Mouse (Mus musculus) thymus, adult 2 months (tissue): Measurements from ENCODE around the gene Galnt14. TPM values are rescaled to one million over a fixed set of nuclear protein-coding genes. Genes with fewer than 3 reads are reported as not detected.

Experiments used
- DNase-seq: peaks from one replicate; pipeline ENCODE4 v3.0.0; 2021
- H3K27ac ChIP-seq: fragments of 200-500 bp; 2 replicates; pipeline ENCODE4 v1.5.1; 2012; ENCODE audit warnings: low read length, control low read depth; ENCODE audit not compliant: control insufficient read depth, insufficient read depth
- H3K27me3 ChIP-seq: fragments of 200-500 bp; 2 replicates; pipeline ENCODE4 v1.6.1; 2012; ENCODE audit warnings: mild to moderate bottlenecking, low read length, moderate library complexity, mixed read lengths; ENCODE audit not compliant: control insufficient read depth, insufficient read depth
- H3K36me3 ChIP-seq: fragments of 200-500 bp; 2 replicates; pipeline ENCODE4 v1.6.1; 2012; ENCODE audit warnings: mild to moderate bottlenecking, low read length, moderate library complexity; ENCODE audit not compliant: control insufficient read depth, insufficient read depth
- H3K4me1 ChIP-seq: fragments of 200-500 bp; replicated peaks from 2 replicates; pipeline ENCODE4 v1.6.1; 2012; ENCODE audit warnings: low read length; ENCODE audit not compliant: control insufficient read depth, insufficient read depth
- H3K4me3 ChIP-seq: fragments of 200-500 bp; 2 replicates; pipeline ENCODE4 v1.5.1; 2012; ENCODE audit warnings: mild to moderate bottlenecking, low read length, control low read depth, moderate library complexity; ENCODE audit not compliant: control insufficient read depth, insufficient read depth
- CTCF ChIP-seq: fragments of 200-500 bp; IDR thresholded peaks from 2 replicates; pipeline ENCODE4 v1.5.1; 2012; ENCODE audit warnings: mild to moderate bottlenecking, control low read depth, low read length, moderate library complexity, borderline replicate concordance; ENCODE audit not compliant: control insufficient read depth, poor library complexity, insufficient read depth; ENCODE audit errors: extremely low read depth
- POLR2A ChIP-seq: fragments of 200-500 bp; IDR thresholded peaks from 2 replicates; pipeline ENCODE4 v1.6.1; 2012; ENCODE audit warnings: mild to moderate bottlenecking, low read length, control low read depth, moderate library complexity; ENCODE audit not compliant: control insufficient read depth, poor library complexity, insufficient read depth; ENCODE audit errors: extremely low read depth
- WGBS: fragments of 180-500 bp; shearing (Covaris S2); methylation state at CpG from one replicate; pipeline ENCODE4 v1.1.7; 2018; 5-methylcytosine and 5-hydroxymethylcytosine counted together
- polyA plus RNA-seq: library from polyadenylated mRNA; depleted of rRNA; stranded (reverse); fragments of >200 nt; gene quantifications from 2 replicates; pipeline ENCODE4 v1.2.3, GENCODE M21; 2012

Galnt14 gene
- polyA plus RNA-seq, 1 experiment: 1.6 TPM

DNA sequence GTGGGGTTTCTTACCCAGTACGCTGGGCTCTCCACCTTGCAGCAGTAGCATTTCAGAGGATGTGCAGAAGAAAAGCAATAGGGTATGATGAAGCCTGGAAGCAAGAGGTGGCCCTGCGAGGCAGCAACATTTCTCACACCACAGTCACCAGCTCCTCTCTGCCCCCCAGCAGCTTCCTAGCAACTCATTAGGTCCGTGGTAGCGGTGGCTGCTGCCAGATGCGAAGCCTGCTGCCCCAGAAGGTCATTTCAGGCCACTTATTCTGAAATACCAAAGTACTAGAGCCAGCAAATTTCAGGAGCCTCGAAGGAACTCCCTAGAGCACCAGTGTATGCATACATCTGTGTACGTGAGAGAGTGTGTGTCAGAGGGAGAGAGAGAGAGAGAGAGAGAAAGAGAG is 9.2 kb downstream of the Galnt14 start:
- Histone ChIP-seq H3K4me3 (no peak overlapping the region), H3K27ac (no peak overlapping the region), H3K4me1 (no peaks in the 10 kb centered on the region), H3K36me3 (no peaks in the 10 kb centered on the region), H3K27me3 (no peaks in the 10 kb centered on the region)
- 50% methylated on average over 7 of the region's 7 CpGs for WGBS
- no peak for TF ChIP-seq POLR2A
- DNase-seq: no peak

DNA sequence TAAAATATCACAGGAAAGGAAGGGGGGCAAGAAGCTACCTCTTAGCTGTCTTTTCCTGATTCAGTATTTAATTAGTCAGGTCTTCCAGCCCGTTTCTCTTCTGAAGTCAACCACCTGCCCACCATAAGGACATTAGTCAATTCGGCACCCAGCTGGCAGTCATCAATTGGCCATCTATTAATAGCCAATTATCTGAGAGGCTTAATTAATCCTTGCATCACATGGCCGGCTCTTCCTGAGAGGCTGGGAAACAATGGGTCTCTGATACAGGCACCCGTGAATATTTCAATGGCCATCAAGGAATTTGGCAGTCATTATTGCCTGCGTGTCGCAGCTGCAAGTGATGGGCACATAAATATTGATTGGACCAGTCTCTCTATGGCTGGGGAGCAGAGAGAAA is 10.4 kb downstream of the Galnt14 start:
- 84% methylated on average over 6 of the region's 6 CpGs for WGBS

DNA sequence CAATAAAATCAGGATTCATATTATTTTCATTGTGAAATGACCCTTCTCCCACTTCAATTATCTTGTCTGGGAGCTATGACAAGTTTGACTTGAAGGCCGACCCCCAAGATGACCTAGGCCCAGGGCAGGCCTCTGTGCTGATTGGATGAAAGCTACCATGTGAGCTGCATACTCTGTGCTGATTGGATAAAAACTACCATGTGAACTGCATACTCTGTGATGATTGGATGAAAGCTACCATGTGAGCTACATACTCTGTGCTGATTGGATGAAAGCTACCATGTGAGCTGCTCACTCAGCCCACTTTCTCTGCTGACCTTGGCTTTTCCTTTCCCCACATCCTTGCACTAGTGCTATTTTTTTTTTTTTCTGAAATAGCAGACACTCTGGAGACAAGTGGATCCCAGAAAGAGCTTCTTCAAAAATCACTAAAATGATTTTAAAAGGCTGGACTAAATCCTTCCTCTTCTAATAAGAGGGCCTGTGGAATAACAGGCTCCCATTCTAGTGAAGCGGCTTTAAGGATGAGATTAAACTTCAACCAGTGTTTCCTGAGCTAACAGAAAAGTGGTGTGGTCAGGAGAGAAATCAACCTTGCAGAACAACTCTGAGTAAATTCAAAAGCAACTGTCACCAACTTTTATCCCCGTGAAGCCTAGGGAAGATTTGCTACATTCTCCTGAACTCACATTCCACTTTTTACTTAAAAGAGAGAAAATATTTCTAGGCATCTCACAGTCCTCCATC is 15.9 kb downstream of the Galnt14 start:
- Histone ChIP-seq H3K27ac (no peak overlapping the region), H3K36me3 (no peaks in the 10 kb centered on the region), H3K4me1 (no peaks in the 10 kb centered on the region), H3K4me3 (no peak overlapping the region), H3K27me3 (no peaks in the 10 kb centered on the region)
- WGBS: 94% methylated on average over 3 of the region's 3 CpGs
- TF ChIP-seq POLR2A (no peak), CTCF (no peak)
- DNase-seq: no peak

More for the DNA sequence above, 10.4 kb downstream of the Galnt14 start:
- H3K4me3 ChIP-seq: no peak overlapping the region
- no peaks in the 10 kb centered on the region for H3K4me1 ChIP-seq
- H3K36me3 ChIP-seq: no peaks in the 10 kb centered on the region
- no peak overlapping the region for H3K27ac ChIP-seq
- no peak for TF ChIP-seq CTCF
- no peak for TF ChIP-seq POLR2A
- no peak for DNase-seq
- no peaks in the 10 kb centered on the region for H3K27me3 ChIP-seq

DNA sequence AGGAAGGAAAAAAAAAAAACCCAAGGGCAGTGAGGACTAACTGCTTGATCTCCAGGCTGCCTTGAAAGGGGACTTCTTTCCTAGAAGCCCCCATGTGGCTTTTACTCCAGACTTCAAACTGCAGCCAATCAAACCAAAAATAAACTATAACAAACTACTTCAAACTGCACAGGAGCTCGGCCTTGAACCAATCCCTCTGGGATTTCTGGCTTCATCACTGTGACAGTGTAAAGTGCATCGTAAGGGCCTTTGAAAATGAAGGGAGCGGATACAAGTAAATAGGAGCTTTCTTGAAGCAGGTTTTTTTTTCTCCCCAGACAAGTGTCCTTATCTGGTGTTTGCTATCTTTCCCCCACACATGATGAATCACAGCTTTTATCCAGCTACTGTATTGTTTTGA is 22.0 kb downstream of the Galnt14 start:
- no peak overlapping the region for H3K4me3 ChIP-seq
- 0 out of 2 replicates have a peak, but pooled peaks cover 2% of the 10 kb centered on the region for H3K27me3 ChIP-seq
- no peak for DNase-seq
- no peaks in the 10 kb centered on the region for H3K4me1 ChIP-seq
- H3K27ac ChIP-seq: no peak overlapping the region
- 91% methylated on average over 3 of the region's 3 CpGs for WGBS
- TF ChIP-seq POLR2A: no peak
- no peak for TF ChIP-seq CTCF
- H3K36me3 ChIP-seq: no peaks in the 10 kb centered on the region

GRCm38 (mm10) chr17:73686292-73686691 is 24.0 kb downstream of the Galnt14 start:
- 88% methylated on average over 8 of the region's 8 CpGs for WGBS
- 0 out of 2 replicates have a peak, but pooled peaks cover 2% of the 10 kb centered on the region for H3K27me3 ChIP-seq
- no peaks in the 10 kb centered on the region for H3K4me1 ChIP-seq
- H3K4me3 ChIP-seq: no peak overlapping the region
- H3K27ac ChIP-seq: no peak overlapping the region
- H3K36me3 ChIP-seq: no peaks in the 10 kb centered on the region
- no peak for TF ChIP-seq POLR2A
- TF ChIP-seq CTCF: no peak
- no peak for DNase-seq

- WGBS: 83% methylated on average over 5 of the region's 5 CpGs
- TF ChIP-seq POLR2A (no peak), CTCF (no peak)
- H3K27ac ChIP-seq: no peak overlapping the region
- no peaks in the 10 kb centered on the region for H3K36me3 ChIP-seq
- H3K27me3 ChIP-seq: 0 out of 2 replicates have a peak, but pooled peaks cover 2% of the 10 kb centered on the region
- no peak overlapping the region for H3K4me3 ChIP-seq
- H3K4me1 ChIP-seq: no peaks in the 10 kb centered on the region
- no peak for DNase-seq
These were observed 25.5 kb downstream of the Galnt14 start for GRCm38 (mm10) chr17:73684746-73685145.

DNA sequence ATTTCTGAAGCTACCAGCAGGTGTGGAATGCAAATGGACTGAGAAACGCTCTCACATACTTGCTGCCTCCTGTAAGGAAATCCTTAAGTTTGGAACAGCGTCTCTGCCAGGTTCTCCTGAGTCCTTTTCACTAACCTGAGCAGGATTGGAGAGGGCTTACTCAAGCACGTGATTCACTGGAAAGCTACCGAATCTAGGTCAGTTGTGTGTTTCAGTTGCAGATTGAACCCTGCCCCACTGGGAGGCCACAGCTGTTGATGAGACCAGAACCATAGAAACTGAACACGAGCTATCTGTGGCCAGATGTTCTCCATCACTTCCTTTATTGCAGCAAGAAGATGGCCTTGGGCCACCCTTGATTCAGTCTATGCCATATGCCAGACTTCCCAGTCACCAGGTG is 38.3 kb downstream of the Galnt14 start:
- 78% methylated on average over 5 of the region's 5 CpGs for WGBS
- TF ChIP-seq CTCF: no peak
- TF ChIP-seq POLR2A: no peak
- no peaks in the 10 kb centered on the region for H3K4me1 ChIP-seq
- no peaks in the 10 kb centered on the region for H3K27me3 ChIP-seq
- DNase-seq: no peak
- no peak overlapping the region for H3K27ac ChIP-seq
- no peak overlapping the region for H3K4me3 ChIP-seq
- H3K36me3 ChIP-seq: no peaks in the 10 kb centered on the region
